13 mouse cellular contexts compared by ENCODE assay signal in the genomic region with DNA sequence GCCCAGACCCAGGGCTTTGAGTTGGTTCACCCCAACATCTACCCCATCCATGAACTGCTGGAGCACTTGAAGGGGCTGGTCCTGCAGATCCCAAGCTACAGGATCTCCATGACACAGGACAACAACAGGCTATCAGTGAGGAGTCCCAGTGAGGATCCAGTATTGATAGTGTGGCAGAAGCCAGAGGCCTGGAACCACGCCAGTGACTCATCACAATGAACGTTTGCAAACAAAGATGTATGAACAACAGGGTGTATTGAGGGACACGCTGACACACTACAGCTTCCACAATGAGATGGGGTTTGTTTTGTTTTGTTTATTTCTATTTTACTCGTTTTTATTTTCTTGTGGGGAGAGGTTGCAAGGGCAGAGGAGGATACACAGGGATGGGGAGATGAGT. TPM values are rescaled to one million over a fixed set of nuclear protein-coding genes. Genes with fewer than 3 reads are reported as not detected.
DNase-seq lines count a peak whose midpoint lies in the region; ATAC-seq and TF ChIP-seq lines count a peak whose summit lies in the region.
"Had no signal": no experiment of that assay in that cellular context is flagged by ENCODE, and none has a peak within 500 bp of the region (broad histone marks: within the 10 kb centered on the region; RNA-seq: fewer than 3 reads in every experiment).

No protein-coding gene starts in this region.

- no peaks in the 10 kb centered on the region for H3K27me3 ChIP-seq in hindbrain, postnatal 0 days (ENCODE audit: insufficient read depth, low read length)
- no peaks in the 10 kb centered on the region for H3K27me3 ChIP-seq in hindbrain, embryonic 10.5 days (ENCODE audit: insufficient read depth, poor library complexity, severe bottlenecking)
- H3K27me3 ChIP-seq in intestine, embryonic 15.5 days (replicated peaks), result no peaks in the 10 kb centered on the region
- H3K27me3 ChIP-seq: limb, embryonic 12.5 days; stomach, embryonic 15.5 days had no signal

- no peaks in the 10 kb centered on the region for H3K36me3 ChIP-seq in hindbrain, postnatal 0 days (ENCODE audit: insufficient read depth, low read length)
- H3K36me3 ChIP-seq in hindbrain, embryonic 10.5 days, result no peaks in the 10 kb centered on the region
- no peaks in the 10 kb centered on the region for H3K36me3 ChIP-seq in intestine, embryonic 15.5 days
- H3K36me3 ChIP-seq: limb, embryonic 12.5 days; stomach, embryonic 15.5 days had no signal

- 50% methylated on average over 4 of the region's 4 CpGs for WGBS in hindbrain, postnatal 0 days
- 70% methylated on average over 4 of the region's 4 CpGs for WGBS in hindbrain, embryonic 10.5 days
- 62% methylated on average over 4 of the region's 4 CpGs for WGBS in intestine, embryonic 15.5 days

- H3K4me1 ChIP-seq in hindbrain, postnatal 0 days (ENCODE audit: insufficient read depth, low read length), result no peaks in the 10 kb centered on the region
- H3K4me1 ChIP-seq in hindbrain, embryonic 10.5 days (replicated peaks), result no peaks in the 10 kb centered on the region
- H3K4me1 ChIP-seq in intestine, embryonic 15.5 days (replicated peaks), result no peaks in the 10 kb centered on the region
- H3K4me1 ChIP-seq: limb, embryonic 12.5 days; stomach, embryonic 15.5 days had no signal

- no peak overlapping the region for H3K4me3 ChIP-seq in hindbrain, postnatal 0 days (ENCODE audit: low read length)
- no peak overlapping the region for H3K4me3 ChIP-seq in hindbrain, embryonic 10.5 days
- H3K4me3 ChIP-seq in intestine, embryonic 15.5 days (replicated peaks), result no peak overlapping the region
- H3K4me3 ChIP-seq: limb, embryonic 12.5 days; stomach, embryonic 15.5 days had no signal

- DNase-seq in hindbrain, postnatal 0 days (ENCODE audit: low spot score), result no peak
- no peak for DNase-seq in hindbrain, embryonic 10.5 days (ENCODE audit: low spot score)
- peak; percentile 26 for DNase-seq in right cerebral cortex, adult 18-20 months
- no peak for DNase-seq in right cerebral cortex, adult 2 months (ENCODE audit: low spot score in 2 of 2)
- peak; percentile 6 to 29 for DNase-seq in cerebellum, postnatal 14 days
- no peak for DNase-seq in yolk sac, embryonic 10.5 days (ENCODE audit: low spot score)
- DNase-seq: forebrain, postnatal 0 days; kidney, postnatal 36 days; lung, adult 2 months; right cerebral cortex, postnatal 14 days had no signal

- TF ChIP-seq CTCF in hindbrain, postnatal 0 days (IDR thresholded peaks at IDR 0.05; ENCODE audit: low read depth), result no peak

- 0 out of 2 replicates have a peak, but pooled peaks cover 6% of the 10 kb centered on the region for H3K9me3 ChIP-seq in hindbrain, postnatal 0 days (ENCODE audit: low read length)
- H3K9me3 ChIP-seq in hindbrain, embryonic 10.5 days, result 0 out of 2 replicates have a peak, but pooled peaks cover 4% of the 10 kb centered on the region
- no peaks in the 10 kb centered on the region for H3K9me3 ChIP-seq in intestine, embryonic 15.5 days
- H3K9me3 ChIP-seq: stomach, embryonic 15.5 days had no signal

- no peak overlapping the region for H3K9ac ChIP-seq in hindbrain, postnatal 0 days (replicated peaks; ENCODE audit: low read length)
- no peak overlapping the region for H3K9ac ChIP-seq in intestine, embryonic 15.5 days
- H3K9ac ChIP-seq: forebrain, postnatal 0 days; limb, embryonic 12.5 days; stomach, embryonic 15.5 days had no signal

- H3K27ac ChIP-seq in hindbrain, postnatal 0 days, result no peak overlapping the region
- H3K27ac ChIP-seq in hindbrain, embryonic 10.5 days, result no peak overlapping the region
- no peak overlapping the region for H3K27ac ChIP-seq in intestine, embryonic 15.5 days
- H3K27ac ChIP-seq: limb, embryonic 12.5 days; stomach, embryonic 15.5 days had no signal

- no peak overlapping the region for H3K4me2 ChIP-seq in hindbrain, postnatal 0 days (ENCODE audit: low read depth, low read length)
- H3K4me2 ChIP-seq in intestine, embryonic 15.5 days (replicated peaks), result no peak overlapping the region
- H3K4me2 ChIP-seq: limb, embryonic 12.5 days; stomach, embryonic 15.5 days had no signal

- peak; percentile 12; the same call in 1 of the 2 replicates for ATAC-seq in hindbrain, postnatal 0 days
- ATAC-seq in intestine, embryonic 15.5 days, result no peak

RNA-seq across cellular contexts. Expression of gene Gnpnat1, which starts 17.7 kb away (rescaled TPM):
- total RNA-seq in hindbrain, postnatal 0 days (2014; rRNA removed), result 12.7 and 13.9 TPM in 2 replicates
- 21.1 and 21.5 TPM in 2 replicates for polyA plus RNA-seq in hindbrain, postnatal 0 days (2015; fragmentation: Nextera tagmentation; extraction: Ambion mirVana)
- 38.6 and 46.1 TPM in 2 replicates for polyA plus RNA-seq in hindbrain, embryonic 10.5 days (2016; fragmentation: Nextera tagmentation; extraction: Ambion mirVana)
- 60.0 and 69.2 TPM in 2 replicates for polyA plus RNA-seq in intestine, embryonic 15.5 days (2015; fragmentation: Nextera tagmentation; extraction: Ambion mirVana)

Comparison
In these comparisons a context has a peak if more than half of its experiments do, and no peak if none do; other contexts are left out.
1. DNase-seq: peak in right cerebral cortex, adult 18-20 months (single experiment) and cerebellum, postnatal 14 days (2 of 2); none in hindbrain, postnatal 0 days (single experiment), hindbrain, embryonic 10.5 days (single experiment), right cerebral cortex, adult 2 months (0 of 2) and yolk sac, embryonic 10.5 days (single experiment).